Mouse (Mus musculus): ENCODE data around the gene Ntng1.

GRCm38 (mm10) chr3:109858276-109858675 lies 285.5 kb downstream of the Ntng1 start:
- no peak for TF ChIP-seq EP300 (IDR thresholded peaks at IDR 0.05; ENCODE audit: insufficient read depth, low read depth, low read length)
- no peak for TF ChIP-seq CTCF (IDR thresholded peaks at IDR 0.05; ENCODE audit: low read depth, low read length)
- TF ChIP-seq POLR2A (IDR thresholded peaks at IDR 0.05; ENCODE audit: insufficient read depth, low read length): no peak
